Mouse (Mus musculus) urinary bladder, adult 2 months (tissue): ENCODE data around the gene Lurap1l. TPM values are rescaled to one million over a fixed set of nuclear protein-coding genes. Genes with fewer than 3 reads are reported as not detected.
"Not testable (repeated sequence)": the region's sequence is repeated elsewhere in the genome, so short reads cannot be mapped to it uniquely, and the experiment has no call there.

Source experiments
- DNase-seq: peaks from one replicate; pipeline ENCODE4 v3.0.0; 2022; ENCODE audit warnings: low spot score
- polyA plus RNA-seq: library from polyadenylated mRNA; depleted of rRNA; stranded (reverse); fragments of >200 nt; gene quantifications from 2 replicates; pipeline ENCODE4 v1.2.3, GENCODE M21; 2012; rRNA removed

Lurap1l gene
- polyA plus RNA-seq, result 29.9 and 31.4 TPM in 2 replicates

DNA sequence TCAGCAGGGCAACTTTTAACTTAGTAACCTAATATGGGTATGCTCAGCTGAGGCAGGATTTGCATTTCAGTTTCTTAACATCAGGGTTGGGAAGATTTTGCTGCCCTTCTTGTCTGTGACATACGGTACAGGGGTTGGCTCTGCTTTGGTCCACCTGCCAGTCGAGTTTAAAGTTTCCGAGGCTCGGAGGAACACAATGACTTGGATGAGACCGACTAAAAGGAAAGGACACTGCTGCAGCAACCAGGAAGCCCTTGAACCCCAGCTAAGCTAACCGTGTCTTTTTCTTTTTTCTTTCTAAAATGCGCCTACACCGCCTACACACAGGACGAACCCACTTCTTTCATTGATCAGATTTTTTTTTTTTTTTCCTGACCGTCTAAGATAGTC is at the start of gene Lurap1l:
Gene Lurap1l (plus strand): TSS at position 166 of the 390 bp plus-strand sequence.
- DNase-seq, result peak; percentile 35

DNA sequence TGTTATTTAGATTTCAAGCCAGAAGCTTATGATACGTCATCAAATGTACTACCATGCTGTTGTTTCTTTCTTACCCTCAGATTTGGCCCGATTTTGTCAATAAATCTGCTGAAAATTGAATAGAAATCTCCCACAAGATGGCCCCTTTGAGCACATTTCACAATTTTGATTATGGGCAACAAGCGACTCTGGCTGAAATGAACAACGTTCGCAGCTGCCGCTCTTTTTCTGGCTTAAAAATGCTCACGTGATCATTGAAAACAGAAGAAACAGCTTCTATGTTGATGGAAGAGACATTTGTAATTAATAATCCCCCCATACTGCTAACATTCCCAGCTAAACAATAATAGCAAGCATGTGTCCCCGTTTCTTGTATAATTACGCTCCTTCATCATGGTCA is 47.5 kb upstream of the Lurap1l start:
- no peak for DNase-seq

DNA sequence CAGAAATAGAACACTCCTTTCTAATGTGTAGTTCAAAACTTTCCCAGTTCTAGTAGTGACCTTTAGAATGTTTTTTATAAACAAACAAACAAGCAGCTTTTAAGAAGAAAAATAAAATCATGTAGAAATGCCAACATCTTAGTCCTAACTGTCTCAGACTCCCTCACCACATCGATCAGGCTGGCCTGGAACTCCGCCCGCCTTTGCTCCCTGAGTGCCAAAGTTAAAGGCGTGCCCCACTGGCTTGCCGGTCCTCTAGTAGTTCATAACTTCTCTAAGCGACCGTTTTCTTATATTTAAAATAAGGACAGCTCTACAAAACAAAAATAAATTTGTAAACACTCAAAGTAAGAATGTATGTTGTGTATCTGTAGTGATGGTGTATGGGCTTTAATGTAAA is 46.5 kb upstream of the Lurap1l start:
- DNase-seq, result no peak

DNA sequence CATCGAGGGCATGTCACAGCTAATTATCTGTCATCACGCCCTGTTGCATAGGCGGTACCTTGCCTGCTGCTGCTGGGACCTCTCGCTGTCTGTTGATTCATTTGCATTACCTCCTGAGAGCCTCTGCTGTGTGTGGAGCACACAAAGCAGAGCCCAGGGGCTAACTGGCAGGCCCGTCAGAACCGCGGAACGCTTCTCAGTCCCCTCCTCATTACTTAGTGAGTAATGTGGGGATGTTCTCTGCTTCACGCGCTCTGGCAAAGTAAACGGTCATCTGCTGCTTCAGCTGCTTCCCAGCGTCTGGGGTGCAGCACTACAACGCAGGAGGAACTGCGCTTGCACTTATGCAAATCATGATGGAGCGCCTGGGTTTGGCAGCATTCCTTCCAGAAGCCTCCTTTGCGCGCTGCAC is 45.9 kb upstream of the Lurap1l start:
- no peak for DNase-seq

DNA sequence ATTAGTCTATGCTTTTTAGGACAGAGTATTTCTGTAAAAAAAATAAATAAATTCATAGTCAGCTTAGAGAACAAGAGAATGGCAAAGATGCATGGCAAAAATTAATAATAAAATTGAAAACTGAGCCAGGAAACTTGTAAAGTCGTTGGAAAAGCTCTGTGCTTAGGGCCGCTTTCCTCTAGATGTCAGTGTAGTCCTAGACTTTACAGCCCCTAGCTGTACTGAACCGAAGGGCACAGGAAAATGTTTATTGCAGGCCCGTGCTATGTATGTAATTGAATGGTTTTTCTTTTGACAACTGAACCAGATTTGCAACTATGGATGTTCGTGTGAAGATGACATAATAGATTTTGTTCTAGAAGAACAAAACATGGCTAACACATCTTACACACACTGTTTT is 44.4 kb upstream of the Lurap1l start:
- no peak for DNase-seq

GRCm38 (mm10) chr4:80869598-80869997 is 40.8 kb upstream of the Lurap1l start:
- no peak for DNase-seq

DNA sequence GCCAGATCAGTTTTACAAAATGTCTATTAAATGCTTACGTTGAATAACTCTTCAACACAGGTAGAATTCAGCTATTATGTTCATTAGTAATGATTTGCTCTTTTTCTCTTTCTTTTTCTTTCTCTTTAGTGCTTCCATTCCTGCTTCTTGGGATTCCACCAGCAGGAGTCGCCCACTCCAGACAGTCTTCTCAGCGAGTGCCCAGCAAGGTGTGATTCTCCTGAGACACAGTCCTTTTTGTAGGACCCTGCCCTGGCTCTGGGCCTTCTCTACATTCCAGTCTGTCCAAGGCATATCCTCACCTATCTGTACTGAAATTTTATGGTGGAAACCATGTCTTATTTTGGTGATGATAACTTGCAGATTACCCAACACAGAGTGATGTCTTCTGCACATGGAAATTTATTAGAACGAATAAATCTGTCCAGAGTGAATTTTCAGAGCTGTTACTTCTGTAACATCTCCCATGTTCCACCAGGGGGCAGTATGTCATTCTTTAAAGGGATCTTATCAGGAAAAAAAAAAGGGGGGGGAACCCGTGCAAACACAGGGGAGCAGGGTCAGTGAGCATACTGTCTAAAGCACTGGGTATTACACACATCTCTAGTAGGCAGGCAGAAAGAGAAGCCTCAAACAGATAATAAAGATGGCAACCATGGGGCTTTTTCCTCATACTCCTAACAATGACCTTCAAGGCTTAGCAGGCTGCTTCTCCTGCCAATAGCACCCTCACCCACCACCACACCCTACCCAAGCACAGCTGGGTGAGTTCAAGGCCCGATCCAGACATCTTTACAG is 37.4 kb upstream of the Lurap1l start:
- DNase-seq, result no peak

DNA sequence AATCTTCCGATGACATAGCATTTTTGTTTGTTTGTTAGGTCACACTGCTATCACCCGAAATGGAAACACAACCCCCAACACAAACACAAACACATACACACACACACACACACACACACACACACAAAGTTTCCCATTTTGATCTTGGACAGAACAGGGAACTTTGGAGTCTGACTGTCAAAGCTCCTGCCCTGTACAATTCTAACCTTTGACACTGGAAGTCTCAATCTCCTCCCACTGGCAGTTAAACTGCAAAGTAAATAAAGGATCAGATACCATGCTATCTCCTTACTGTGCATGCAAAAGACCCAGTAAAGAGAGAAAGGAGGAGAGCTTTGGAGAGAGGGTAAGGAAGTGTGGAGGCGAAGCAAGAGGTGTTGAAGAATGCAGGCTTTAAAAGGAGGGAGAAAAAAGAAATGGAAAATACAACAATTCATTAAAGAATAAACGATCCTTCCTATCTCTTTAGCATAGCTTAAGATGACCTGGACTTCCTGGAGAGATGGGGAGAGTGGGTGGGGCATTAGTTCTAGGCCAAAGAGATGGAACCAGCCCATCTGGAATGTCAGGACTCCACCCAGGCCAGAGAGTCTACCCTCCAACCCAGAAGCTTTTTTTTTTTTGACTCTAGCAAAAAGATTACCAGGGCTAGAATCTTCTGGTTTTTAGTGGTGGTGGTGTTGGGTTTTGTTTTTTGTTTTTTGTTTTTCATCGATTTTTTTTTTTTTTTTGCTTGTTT is 36.2 kb upstream of the Lurap1l start:
- no peak for DNase-seq

DNA sequence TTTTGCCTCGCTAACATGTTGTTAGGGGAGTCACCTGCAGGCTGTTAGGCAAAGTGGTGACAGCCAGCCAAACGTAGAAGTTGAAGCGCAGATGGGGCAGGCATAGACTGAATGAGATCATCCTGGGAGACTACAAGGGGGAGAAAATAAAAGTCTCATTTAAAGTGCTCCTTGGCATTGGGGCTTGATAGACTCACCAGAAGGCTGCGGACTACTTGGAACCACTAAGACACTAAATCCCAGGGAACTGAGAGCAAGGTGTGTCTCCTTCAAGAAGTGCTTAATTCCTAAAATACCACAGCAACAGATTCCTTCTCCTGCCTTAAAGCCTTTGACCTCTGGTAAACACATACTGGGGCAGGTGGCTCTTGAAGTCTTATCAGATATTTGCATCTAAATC is 35.4 kb upstream of the Lurap1l start:
- DNase-seq, result no peak

DNA sequence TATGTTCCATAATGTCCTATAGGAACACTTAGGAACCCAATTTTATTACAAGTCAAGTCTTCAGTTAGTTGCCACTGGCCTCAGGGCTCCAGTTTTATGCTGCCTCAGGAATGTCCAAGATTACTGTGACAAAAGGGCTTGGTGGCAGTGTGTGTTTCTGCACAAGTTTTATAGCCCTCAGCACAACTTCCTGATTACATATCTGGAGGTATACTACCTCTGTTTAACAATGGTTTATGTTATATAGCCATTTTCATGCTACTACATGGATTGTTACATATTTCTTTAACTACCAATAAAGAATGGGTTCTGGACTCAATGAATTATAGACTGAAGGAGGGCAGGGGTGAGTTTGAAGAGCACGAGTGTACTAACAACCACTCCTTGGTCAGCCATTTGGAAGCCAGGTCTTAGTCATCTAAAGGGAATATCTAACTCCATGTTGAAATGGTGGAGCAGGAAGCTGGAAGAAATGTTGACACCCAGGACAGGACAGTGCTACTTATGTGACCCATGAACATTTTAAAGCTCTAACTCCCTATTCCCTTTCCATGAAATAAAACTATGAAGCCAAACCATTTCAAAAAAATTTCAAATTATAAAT is 28.3 kb upstream of the Lurap1l start:
- no peak for DNase-seq

DNA sequence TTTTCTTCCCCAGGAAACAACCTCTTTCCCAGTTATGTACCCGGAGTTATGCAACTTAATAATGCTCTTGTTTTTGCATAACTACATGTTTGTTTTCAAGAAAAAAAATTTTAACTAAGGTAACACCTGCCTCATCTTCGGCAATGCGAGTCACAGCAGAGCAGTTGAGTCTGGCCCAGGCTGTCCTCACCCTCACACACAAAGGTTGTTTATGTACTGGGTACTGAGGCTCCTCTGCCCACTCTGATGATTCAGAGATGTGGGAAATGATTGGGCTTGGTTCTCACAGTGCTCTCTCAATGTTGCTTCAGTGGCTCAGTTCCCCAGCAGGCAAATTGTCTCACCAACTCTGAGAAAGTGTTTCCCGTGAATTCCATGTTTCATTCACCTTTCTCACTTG is 23.8 kb upstream of the Lurap1l start:
- no peak for DNase-seq

- no peak for DNase-seq
These were observed 19.4 kb upstream of the Lurap1l start for GRCm38 (mm10) chr4:80891004-80891403.

DNA sequence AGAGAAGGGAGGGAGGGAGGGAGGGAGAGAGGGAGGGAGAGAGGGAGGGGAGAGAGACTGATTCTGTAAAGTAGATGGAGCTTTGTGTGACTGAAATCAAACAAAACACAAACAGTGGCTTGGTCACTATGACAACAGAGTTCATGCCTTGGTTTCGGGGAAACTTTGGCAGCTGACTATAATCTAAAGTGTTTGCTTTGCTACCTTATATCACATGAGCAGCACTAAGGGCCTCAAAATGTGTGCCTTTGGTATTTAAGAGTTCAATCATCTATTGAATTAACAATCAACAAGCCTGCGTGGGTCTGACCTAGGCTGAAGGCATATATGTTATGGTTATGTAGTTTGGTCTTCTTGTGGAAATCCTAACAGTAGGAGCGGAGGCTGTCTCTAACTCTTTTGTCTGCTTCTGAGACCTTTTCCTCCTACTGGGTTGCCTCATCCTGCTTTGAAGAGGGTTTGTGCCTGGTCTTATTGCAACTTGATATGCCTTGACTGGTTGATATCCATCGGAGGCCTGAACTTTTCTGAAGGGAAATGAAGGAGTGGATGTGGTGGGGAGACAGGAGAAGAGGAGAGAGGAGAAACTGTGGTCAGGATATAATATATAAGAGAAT is 15.1 kb upstream of the Lurap1l start:
- DNase-seq, result no peak

- no peak for DNase-seq
These were observed 3.7 kb upstream of the Lurap1l start for GRCm38 (mm10) chr4:80906726-80907125.

GRCm38 (mm10) chr4:80907973-80908372 is 2.5 kb upstream of the Lurap1l start:
- DNase-seq, result no peak

DNA sequence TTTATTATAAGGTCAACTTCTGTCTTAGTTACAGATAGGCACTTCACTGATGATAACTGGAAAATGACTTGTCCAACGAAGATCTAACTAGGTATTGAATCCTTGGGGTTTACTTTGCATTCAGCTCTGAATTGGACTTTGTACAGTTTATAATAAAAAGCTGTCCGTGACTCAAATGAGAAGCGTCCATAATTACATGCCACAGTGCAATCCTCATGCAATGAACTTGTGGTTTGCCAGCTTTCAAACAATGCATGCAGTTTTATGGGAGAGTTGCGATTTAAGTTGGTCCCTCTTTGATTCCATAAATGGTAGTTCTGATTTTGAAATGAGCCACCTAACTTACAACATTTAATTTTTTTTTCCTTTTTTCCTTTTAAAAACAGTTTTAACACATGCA is 1.5 kb upstream of the Lurap1l start:
- DNase-seq, result no peak

DNA sequence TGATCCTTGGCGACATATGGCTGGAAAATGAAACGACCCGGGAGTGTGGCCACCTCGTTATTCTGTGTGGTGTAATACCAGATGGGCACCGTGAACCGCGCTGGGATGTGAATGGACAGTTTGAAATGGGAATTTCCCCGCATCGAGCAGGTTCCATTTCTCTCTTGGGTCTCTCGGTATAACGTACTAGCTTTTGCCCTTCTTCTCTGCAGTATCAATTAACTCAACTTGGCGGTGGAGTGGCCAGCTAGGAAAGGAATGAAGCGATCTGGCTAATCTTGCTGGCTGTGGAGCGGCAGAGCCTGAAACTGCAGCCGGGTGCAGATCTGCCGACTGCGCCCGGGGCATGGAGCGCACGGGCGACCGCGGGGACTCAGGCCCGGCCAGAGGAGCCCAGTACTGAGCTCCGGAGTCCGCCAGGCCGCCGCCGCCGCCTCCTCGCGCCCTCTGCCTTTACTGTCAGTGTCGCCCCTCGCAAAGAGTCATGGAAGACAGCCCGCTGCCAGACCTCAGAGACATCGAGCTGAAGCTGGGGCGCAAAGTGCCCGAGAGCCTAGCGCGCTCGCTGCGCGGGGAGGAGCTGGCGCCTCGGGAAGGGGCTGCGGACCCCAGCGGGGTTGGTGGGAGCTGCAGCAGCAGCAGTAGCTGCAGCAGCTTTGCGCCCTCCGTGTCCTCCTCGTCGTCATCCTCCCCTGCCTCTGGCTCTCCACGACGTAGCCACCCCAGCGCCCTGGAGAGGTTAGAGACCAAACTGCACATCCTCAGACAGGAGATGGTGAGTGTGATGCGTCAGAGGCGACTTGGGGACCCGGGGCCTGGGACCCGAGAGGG is 640 bp downstream of the Lurap1l start:
- DNase-seq, result peak; percentile 61

DNA sequence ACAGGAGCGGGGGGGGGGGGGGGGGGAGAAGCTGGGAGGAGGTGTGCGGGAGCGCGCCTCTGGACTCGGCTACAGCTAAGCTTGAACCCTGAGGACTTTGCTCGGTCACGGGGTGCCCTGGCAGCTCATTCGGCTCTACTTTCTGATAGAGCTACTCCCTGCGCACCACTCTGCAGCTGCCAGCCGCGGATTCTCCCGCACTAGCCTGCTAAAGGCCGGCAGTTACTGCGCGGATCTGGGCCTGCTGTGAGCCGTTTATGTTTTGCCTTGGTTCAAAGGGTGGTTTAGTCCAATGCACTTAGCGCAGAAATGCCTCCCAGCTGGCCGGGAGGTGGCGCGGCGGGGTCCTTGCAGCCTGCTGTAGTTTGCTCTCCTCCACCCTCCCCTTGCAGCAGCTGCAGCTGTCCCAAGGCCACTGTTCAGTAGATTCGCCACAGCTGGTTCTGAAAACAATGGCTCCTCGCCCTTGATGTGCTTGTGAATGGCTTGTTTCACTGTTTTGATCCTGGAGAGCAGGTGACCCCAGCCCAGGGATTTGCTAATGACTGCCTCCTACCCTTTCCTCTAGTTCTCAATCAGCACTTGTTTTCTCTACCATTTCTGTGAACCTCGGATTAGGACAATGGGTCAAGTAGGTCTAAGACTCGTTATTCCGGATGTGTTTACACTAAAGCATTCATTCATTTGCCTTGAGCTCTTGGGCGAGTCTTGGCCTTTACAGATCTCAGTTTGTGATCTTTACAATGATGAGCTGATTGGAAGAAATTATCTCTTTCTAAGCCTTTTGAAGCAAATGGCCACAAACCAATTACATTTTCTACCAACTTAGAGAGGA is 1.5 kb downstream of the Lurap1l start:
- no peak for DNase-seq

DNA sequence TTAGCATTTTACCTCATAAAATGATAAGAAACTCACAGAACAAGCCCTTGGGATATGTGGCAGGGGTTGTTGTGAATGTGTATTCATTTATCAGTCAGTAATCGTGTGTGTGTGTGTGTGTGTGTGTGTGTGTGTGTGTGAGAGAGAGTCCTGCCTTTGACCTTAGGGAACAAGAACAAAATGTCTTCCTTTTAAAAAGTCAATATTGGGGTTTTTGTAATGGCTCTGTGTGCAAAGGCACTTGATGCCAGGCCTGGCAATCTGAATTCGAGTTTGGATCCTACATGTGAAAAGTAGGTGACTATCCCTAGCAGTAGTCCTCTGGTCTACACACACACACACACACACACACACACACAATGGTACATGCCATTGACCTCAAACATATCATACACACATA is 4.8 kb downstream of the Lurap1l start:
- DNase-seq, result no peak

DNA sequence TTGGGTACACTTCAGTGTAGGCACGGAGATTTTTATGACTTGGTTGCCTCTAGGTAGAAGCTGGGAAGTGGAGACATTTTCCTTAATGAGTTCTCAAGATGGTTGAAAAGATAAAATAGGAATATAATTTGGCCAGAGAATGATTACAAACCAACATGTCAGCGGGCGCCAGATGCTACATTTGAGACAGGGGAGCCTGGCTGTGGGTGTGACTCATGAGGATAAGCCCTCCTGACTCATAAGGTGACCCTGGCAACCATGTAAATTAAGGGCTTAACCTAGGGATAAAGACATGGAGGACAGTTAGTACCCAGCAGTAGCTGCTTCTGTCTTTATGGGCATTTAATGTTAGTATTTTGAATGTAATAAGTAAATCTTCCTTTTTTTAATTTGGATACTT is 6.2 kb downstream of the Lurap1l start:
- DNase-seq, result no peak

GRCm38 (mm10) chr4:80917128-80917527 is 6.7 kb downstream of the Lurap1l start:
- not testable (repeated sequence) for DNase-seq
